Mouse (Mus musculus) brain, embryonic 14.5 days (tissue): ENCODE results near the gene Gpr89.

Experiments used
- CTCF ChIP-seq: fragments of 200-500 bp; IDR thresholded peaks from 2 replicates; pipeline ENCODE4 v1.5.1; 2012; ENCODE audit warnings: inconsistent platforms, mild to moderate bottlenecking, moderate library complexity, borderline replicate concordance; ENCODE audit not compliant: insufficient read depth, insufficient read length; ENCODE audit errors: extremely low read depth
- POLR2A ChIP-seq: fragments of 200-500 bp; IDR thresholded peaks from 2 replicates; pipeline ENCODE4 v1.6.1; 2012; ENCODE audit warnings: mild to moderate bottlenecking, inconsistent platforms, borderline replicate concordance; ENCODE audit not compliant: poor library complexity, insufficient read depth, insufficient read length, severe bottlenecking; ENCODE audit errors: extremely low read depth

DNA sequence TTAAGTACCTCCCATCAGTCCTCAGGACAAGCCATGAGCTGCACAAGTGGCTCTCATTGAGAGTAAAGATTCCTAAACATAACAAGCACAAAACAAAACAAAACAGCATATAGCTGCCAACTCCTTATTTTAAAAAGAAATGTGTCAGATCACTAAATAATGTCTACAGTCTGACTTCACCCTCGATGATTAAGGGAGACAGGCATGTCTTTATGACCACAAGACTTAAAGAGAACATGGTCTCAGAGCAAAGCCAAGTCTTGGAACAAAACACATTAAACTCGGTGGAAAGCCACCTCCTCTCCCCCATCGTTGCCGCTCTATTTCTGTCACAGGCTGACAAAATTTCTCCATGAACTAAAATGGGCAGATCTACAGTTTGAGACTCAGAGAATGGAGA, 19.5 kb upstream of the Gpr89 start:
- TF ChIP-seq CTCF (no peak), POLR2A (no peak)
